Mouse (Mus musculus) stomach, adult 2 months (tissue): ENCODE data around the gene Gm47955. TPM values are rescaled to one million over a fixed set of nuclear protein-coding genes. Genes with fewer than 3 reads are reported as not detected.

ENCODE experiments used
- polyA plus RNA-seq: library from polyadenylated mRNA; depleted of rRNA; stranded (reverse); fragments of >200 nt; gene quantifications from 2 replicates; pipeline ENCODE4 v1.2.3, GENCODE M21; 2012; rRNA removed

Gene Gm47955
- polyA plus RNA-seq = not detected in 2 replicates

DNA sequence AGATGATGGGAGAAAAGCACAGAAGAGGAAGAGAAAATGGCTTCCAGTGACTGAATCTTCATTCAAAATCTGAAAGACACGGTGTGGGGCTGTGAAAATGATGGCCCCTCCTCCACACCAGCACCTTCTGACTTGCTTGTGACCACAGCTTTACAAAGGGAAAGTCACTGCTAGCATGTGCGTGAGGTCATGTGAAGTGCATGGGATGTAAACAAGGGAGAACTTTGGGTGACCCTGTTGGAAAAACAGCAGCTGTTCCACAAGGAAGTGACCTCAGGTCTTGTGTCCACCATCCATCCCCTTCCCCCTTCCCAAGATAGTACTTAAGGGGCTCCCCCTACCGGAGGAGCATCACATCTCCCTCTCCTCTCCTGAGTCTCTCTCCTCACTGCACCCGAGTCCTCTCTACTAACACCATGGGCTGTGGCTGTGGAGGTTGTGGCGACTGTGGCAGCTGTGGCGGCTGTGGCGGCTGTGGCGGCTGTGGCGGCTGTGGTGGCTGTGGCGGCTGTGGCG is at the start of gene Gm47955:
Gene Gm47955 (plus strand): TSS at position 417 of the 516 bp plus-strand sequence.

DNA sequence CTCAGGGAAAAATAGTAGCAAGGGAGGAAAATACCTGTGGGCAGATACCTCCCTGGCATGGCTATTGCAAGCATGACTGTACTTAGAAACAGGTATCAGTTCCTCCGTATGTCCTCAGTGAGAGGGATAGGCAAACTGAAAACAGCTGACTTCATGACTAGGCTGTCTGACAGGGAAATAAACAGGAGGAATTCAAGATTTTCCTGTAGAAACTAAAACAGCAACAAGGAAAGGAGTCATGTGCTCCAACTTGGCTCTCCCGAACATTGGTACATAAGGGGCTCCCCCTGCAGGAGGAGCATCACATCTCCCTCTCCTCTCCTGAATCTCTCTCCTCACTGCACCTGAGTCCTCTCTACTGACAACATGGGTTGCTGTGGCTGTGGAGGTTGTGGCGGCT is 47.1 kb upstream of the Gm47955 start, which contains the start of gene A030005L19Rik:
Gene A030005L19Rik (plus strand): TSS at position 301 of the 400 bp plus-strand sequence.

DNA sequence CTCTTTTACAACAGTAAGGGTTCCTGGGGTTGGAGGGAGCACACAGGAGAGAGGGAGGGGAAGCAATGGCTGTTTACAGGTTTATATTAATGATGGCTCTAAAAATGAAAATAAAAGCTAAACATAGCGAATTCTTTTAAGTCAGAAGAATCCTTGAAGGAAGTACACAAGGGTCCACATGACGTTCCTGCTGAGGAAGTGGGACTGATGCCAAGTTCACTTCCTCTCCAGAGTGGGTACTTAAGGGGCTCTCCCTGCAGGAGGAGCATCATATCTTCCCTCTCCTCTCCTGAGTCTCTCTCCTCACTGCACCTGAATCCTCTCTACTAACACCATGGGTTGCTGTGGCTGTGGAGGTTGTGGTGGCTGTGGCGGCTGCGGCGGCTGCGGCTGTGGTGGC is 35.4 kb upstream of the Gm47955 start, which contains the start of gene A030014E15Rik:
Gene A030014E15Rik (plus strand): TSS at position 268 of the 400 bp plus-strand sequence.

DNA sequence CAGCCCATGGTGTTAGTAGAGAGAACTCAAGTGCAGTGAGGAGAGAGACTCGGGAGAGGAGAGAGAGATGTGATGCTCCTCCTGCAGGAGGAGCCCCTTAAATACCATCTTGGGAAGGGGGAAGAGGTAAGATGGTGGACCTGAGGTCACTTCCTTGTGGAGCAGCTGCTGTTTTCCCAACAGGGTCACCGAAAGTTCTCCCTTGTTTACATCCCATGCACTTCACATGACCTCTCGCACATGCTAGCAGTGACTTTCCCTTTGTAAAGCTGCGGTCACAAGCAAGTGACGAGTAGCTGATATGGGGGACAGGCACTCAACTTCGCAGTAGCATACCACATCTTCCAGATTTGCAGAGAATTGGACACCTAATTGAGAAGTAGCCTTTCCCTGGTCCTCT is 28.8 kb upstream of the Gm47955 start, which contains the start of gene Gm6217:
Gene Gm6217 (minus strand): TSS at position 74 of the 400 bp plus-strand sequence.

DNA sequence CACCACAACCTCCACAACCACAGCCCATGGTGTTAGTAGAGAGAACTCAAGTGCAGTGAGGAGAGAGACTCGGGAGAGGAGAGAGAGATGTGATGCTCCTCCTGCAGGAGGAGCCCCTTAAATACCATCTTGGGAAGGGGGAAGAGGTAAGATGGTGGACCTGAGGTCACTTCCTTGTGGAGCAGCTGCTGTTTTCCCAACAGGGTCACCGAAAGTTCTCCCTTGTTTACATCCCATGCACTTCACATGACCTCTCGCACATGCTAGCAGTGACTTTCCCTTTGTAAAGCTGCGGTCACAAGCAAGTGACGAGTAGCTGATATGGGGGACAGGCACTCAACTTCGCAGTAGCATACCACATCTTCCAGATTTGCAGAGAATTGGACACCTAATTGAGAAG is 16.8 kb upstream of the Gm47955 start, which contains the start of gene A030003K21Rik:
Gene A030003K21Rik (minus strand): TSS at position 94 of the 400 bp plus-strand sequence.

DNA sequence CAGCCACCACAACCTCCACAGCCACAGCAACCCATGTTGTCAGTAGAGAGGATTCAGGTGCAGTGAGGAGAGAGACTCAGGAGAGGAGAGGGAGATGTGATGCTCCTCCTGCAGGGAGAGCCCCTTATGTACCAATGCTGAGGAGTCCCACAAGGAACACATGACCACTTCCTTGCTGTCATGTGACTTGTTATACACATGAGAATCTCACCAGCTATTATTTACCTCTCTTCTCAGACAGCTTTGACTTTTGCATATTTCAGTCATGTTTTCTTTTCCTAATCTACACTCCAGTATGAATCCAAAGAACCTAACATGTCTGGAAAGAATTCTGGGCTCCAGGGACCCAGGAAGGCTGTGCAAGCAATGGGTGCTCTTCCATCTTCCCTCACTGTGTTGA is 4.2 kb upstream of the Gm47955 start, which contains the start of gene Gm7544:
Gene Gm7544 (minus strand): TSS at position 101 of the 400 bp plus-strand sequence.

DNA sequence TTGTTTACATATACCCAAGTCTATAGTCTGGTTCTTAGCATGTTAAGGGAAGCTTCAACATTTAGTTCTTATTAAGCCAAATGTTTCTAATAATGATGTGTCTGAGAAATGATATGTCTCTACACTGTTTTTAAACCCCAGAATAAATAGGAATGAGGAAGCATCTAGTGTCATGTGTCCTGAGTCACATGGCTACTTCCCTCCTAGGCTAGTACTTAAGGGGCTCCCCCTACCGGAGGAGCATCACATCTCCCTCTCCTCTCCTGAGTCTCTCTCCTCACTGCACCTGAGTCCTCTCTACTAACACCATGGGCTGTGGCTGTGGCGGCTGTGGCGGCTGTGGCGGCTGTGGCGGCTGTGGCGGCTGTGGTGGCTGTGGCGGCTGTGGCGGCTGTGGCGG is 40.2 kb downstream of the Gm47955 start, which contains the start of gene Gm47959:
Gene Gm47959 (plus strand): TSS at position 243 of the 400 bp plus-strand sequence.

Other genes starting within 250 kb of the Gm47955 start
- 43.2 and 63.6 TPM in 2 replicates for gene Mff, start 235.4 kb upstream of the Gm47955 start, polyA plus RNA-seq
- gene Tm4sf20, start 191.8 kb upstream of the Gm47955 start, polyA plus RNA-seq = not detected in 2 replicates
- not detected in 2 replicates for gene Gm47791, start 189.0 kb upstream of the Gm47955 start, polyA plus RNA-seq
- 11.9 and 12.7 TPM in 2 replicates for gene Agfg1, start 120.8 kb upstream of the Gm47955 start, polyA plus RNA-seq
- gene A030005L19Rik, start 47.0 kb upstream of the Gm47955 start, polyA plus RNA-seq = 0.21 and 0.22 TPM in 2 replicates
- gene A030014E15Rik, start 35.4 kb upstream of the Gm47955 start, polyA plus RNA-seq = not detected in 2 replicates
- gene Gm6217, start 28.9 kb upstream of the Gm47955 start, polyA plus RNA-seq = not detected in 2 replicates
- not detected in 2 replicates for gene A030003K21Rik, start 16.9 kb upstream of the Gm47955 start, polyA plus RNA-seq
- not detected in 2 replicates for gene Gm7544, start 4.3 kb upstream of the Gm47955 start, polyA plus RNA-seq
- not detected in 2 replicates for gene Gm47959, start 40.3 kb downstream of the Gm47955 start, polyA plus RNA-seq
- 0.03 and 0.06 TPM in 2 replicates for gene Slc19a3, start 78.2 kb downstream of the Gm47955 start, polyA plus RNA-seq
- gene Krtap28-10, start 82.2 kb downstream of the Gm47955 start, polyA plus RNA-seq = not detected in 2 replicates
- gene Gm47969, start 84.6 kb downstream of the Gm47955 start, polyA plus RNA-seq = not detected in 2 replicates
- gene A030005K14Rik, start 99.1 kb downstream of the Gm47955 start, polyA plus RNA-seq = not detected in 2 replicates
- not detected in 2 replicates for gene Krtap28-13, start 100.6 kb downstream of the Gm47955 start, polyA plus RNA-seq
- gene Ccl20, start 156.5 kb downstream of the Gm47955 start, polyA plus RNA-seq = 0.11 TPM in 1 of 2 replicates, not detected in the other
- 0.06 TPM in 1 of 2 replicates, not detected in the other for gene Daw1, start 199.5 kb downstream of the Gm47955 start, polyA plus RNA-seq